Mouse (Mus musculus): ENCODE results near the gene 9930111J21Rik1.

DNA sequence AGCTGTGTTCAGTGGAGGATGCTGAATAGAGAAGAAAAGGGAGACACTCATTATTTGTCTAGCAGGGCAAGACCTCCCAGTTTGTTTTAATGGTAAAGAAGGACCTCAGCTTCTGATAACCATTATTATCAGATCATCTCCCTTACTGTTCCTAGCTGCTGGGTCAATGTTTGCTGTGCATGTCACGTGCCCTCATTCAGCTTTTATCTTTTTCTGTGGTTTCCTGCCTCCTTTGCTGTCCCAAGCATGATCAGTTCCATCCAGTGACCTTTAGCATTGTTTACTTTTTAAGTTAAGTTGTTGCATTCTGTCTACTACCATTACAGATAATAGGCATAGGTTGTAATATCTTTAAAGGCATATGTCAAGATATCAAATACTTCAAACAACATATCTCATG lies 70.7 kb downstream of the 9930111J21Rik1 start:
- TF ChIP-seq TAL1 (IDR thresholded peaks at IDR 0.05; ENCODE audit: low read length), result no peak
- no peak for TF ChIP-seq GATA1 (IDR thresholded peaks at IDR 0.05; ENCODE audit: low read length)

Measured in erythroblast, embryonic 14.5 days (primary cell).